Mouse (Mus musculus): ENCODE measurements at regions not wholly inside any gene's neighbourhood (a gene's known extent, or its start where the extent isn't known, plus 50 kb on each side); places are given as distances from the start of the nearest gene placed in this dataset.

DNA sequence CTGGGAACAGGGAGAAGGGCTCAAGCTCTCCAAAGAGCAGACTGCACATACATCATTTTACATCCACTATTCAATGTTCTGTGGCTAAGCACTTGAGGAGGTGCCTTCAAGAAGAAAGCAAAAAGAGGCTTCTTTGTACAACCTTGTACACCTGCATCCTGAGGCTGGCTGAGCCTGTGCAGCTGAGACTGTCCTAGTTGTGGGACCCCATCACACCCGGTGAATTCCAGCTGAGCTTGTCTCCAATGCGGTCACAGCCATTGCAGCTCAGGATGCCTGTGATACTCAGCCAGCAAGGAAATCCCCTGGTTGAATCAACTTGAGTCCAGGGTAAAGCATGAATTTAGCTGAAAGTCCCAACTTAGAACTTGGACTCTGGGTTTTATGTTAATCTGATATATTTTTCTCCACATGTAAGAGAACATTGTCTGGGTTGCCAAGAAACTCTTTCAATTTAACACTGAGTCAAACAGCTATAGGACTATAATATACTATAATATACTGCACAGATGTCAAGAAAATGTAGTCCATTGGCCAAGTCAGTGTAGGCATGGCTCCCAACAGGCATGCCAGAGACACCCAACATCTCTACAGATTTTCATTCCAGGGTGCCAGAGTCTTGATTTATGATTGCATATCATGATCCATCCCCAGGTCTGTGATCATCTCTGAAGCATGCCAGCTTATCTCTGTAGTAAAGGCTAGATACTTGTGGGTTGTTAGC, 599.2 kb downstream of the Pard3 start:
- DNase-seq (ENCODE audit: low spot score), result no peak

DNA sequence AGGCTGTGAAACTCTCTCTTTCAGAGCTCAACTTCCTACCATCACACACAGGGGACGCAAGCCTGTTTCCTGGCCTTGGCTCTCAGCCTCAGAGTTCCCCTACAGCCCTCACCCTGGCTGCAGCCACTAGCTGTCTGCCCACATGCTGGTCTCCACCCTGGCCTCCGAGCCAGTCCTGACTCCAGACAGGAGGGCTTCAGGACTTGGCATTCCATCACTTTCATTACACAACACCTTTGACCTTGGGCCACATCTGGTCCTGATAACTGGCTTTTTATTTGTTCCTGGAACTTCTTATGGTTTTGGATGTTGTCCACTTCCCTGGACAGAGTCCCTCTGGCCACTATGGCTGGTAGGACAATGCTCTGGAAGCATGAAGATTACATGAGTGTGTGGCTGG, 602.9 kb downstream of the Pard3 start:
- DNase-seq (ENCODE audit: low spot score), result no peak

DNA sequence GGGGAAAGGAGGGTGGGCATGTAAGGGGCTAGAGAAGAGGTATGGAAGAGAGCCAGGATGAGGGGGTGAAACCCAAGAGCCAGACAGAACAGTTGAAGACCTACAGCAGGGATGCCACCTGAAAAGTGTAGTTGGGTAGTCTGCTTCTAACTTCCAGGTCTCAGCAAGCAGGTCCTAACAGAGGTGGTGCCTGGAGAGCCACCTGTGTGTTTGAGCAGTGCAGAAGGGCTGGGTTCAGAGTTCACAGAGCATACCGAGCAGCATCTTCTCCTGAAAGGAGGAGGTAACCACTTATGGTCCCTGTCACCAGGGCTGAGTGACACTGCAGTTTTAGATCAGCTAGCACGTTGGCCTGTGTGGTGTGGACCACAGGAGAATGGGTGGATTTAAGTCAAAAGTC, 605.3 kb downstream of the Pard3 start:
- DNase-seq (ENCODE audit: low spot score), result no peak

DNA sequence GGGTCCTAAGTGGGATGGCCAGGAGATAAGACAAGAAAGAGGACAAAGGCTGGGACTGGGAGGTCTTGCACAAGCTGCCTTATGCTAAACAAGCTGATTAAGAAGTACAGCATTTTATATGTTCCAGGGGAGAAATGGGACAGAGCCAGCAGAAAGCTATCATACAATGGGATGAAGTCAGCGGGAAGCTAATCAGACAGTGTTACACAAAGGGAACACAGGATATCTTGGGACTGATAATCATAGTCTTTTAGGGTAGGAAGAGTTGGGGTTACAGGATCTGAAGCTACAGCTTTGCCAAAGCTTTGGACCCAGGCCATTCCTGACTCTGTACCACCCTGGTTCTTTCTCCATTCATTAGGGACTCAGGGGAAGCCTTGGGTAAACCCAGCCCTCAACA, 610.4 kb downstream of the Pard3 start:
- no peak for DNase-seq (ENCODE audit: low spot score)

DNA sequence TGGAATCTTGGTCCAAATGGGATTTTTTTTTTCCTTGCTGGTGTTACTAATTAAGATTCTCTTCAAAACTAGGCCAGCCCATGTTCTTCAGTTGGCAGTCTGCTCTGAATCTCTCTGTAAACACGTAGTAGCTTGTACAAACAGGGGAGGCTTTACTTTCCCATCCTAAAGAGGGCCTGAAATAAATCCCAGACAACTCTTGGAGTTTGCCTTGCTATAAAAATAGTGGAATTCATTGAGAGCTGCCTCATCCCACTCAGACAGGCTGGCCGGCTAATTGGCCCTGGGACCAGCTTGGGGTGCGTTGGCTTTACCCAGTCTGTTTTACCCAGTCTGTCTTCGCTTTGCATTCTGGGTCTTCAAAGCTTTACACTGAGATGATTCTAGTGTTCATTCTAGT, 611.7 kb downstream of the Pard3 start:
- DNase-seq (ENCODE audit: low spot score), result no peak

DNA sequence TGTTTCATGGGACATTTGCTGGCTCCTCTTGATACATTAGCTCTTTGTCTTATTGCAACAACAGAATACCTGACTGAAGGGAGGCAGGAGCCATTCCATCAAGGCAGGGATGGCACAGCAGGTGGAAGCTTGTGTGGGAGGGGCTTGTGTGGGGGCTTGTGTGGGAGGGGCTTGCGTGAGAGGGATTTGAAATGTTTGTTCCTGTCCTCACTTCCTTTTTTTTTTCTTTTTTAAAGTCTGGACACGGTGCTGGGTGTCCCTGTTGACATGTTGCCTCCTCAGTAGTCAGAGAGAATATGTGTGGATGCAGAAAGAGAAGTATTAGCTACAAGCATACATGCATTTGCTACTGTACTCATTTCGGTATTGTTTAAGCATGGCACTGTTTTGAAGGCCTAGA, 616.5 kb downstream of the Pard3 start:
- DNase-seq (ENCODE audit: low spot score), result no peak

DNA sequence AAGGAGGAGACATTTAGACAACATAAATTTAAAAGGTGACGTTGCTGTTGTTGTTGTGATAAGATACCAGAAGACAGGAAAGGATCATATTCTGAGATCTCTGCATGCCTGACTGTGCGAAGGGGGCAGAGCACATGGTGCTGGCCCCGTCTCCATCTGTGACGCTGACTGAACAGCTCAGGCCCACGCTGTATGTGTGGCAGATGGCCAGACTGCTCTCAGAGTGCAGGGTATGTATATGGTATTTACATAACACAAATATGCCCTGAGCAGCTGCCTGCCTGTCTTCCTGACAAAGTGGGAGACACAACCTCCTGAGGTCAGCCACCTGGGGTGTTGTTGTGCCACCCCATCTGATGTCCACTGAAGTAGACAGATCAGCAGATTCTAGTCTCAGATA, 620.5 kb downstream of the Pard3 start:
- DNase-seq (ENCODE audit: low spot score), result no peak

DNA sequence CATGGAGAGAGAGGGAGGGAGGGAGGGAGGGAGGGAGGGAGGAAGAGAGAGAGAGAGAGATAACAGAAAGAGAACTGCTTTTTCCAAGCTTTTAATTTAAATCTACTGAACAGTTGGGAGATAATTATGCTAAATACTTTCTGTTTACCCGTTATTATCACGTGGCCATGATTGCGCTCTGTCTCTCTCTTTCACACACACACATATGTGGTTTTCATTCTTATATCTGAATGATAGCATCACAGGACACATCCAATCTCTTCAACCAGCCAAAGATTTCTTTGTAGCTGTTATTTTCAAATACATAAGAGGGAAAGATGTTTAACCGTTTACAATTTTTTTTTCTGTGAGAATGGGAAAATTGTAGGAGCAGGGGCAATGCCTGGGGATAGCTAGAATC, 627.1 kb downstream of the Pard3 start:
- DNase-seq (ENCODE audit: low spot score), result no peak

DNA sequence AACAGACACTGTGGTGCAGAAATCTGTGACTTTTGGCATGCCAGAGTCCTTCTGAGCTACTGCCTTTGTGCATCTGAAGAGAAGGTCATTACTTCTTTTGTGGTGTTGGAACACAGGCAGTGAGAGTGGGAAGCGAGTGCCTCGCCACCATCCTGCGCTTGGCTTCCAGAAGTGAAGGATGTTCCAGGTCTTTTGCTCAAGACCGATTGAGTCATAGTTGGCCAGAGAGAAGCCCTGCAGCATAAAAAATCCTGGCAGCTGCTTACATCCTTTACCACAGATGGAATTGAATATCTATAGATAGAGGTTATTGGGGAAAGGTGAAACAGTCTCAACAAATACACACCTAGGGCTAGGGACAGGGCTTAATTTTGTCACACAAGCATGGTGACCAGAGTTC, 634.7 kb downstream of the Pard3 start:
- no peak for DNase-seq (ENCODE audit: low spot score)

DNA sequence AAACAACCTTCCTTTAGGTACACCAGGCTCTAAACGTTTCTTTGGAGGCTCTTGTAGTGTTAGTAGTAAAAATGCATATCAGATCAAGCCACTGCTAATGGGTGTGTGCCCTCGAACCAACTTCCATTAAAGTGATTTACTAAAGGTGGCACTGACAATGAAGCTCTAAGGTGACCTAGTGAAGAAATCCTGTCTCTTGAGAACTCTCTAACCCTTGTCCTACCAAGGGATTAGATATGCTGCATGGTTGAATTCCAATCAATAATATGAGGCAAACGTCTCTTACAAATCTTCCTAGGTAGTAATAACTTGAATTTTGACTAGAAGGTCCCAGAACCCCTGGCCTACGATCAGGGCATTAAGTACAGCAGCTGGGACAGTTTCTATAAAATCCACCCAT, 640.7 kb downstream of the Pard3 start:
- no peak for DNase-seq (ENCODE audit: low spot score)

DNA sequence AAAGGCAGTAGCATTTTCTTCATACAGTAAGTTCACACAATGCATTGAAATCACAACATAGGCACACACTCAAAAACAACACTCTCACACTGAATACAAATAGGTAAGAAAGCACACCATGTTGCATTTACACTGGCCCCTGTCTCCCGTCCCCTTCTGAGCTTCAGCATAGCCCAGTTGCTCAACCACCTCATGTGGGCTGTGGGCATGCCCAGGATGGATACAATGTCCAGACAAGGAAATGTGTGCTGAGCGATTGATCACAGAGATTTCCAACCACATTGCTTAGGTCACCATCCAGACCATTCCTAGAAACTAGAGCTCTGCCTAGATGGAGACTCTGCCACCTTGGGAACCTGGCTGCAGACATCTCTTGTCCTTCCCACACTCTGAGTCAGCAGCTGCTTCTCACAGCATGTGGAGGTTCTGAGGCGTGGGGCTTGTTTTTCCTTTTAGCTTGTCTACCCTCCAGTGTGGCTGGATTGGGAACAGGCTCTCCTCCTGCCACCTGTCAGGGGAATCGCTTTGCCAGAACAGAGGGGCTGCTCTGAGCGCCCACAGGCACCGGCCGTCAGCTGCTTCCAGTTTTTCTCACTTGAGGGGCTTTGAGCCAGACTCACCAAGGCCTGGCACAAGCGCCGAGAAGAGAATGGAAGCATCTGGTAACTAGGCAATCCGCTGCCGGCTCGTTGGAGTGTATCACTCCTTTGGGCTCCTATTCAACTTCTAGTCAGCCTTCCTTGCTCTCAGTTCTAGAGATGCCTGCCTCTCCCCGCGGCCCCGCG, 642.5 kb downstream of the Pard3 start:
- DNase-seq (ENCODE audit: low spot score), result no peak

DNA sequence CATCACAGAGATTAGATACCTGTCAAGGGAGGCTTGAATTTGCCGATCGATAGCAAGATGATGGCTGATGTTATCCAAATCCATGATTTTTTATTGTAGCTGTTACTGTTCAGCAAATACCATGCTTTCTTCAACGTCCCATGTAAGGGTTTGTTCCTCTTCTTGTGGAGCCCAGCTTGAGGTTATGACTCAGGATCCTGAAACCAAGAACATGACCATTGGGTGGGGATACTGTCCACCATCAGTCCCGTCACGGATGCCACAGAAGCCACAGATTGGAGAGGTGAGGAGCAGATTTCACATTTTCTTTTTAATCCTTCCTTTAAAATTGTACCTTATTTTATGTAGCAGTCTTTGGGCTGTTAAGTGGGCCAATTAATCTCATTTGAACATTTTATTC, 645.7 kb downstream of the Pard3 start:
- no peak for DNase-seq (ENCODE audit: low spot score)

DNA sequence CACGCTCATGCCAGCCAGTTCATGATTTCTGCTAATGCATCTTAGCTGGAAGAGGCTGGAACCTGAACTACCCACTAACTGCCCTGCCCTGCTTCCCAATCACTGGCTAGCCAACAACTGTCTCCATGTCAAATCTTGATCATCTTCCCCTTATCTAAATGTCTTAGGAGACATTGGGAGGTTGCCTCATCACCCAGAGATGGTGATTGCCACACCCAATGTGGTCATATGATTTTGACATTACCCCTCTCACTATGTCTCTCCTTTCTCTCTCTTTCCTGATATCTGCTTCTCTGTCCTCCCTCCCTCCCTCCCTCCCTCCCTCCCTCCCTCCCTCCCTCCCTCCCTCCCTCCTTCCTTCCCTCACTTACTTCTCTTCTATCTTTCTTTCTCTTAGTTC, 643.3 kb upstream of the Nrp1 start:
- DNase-seq (ENCODE audit: low spot score), result no peak

DNA sequence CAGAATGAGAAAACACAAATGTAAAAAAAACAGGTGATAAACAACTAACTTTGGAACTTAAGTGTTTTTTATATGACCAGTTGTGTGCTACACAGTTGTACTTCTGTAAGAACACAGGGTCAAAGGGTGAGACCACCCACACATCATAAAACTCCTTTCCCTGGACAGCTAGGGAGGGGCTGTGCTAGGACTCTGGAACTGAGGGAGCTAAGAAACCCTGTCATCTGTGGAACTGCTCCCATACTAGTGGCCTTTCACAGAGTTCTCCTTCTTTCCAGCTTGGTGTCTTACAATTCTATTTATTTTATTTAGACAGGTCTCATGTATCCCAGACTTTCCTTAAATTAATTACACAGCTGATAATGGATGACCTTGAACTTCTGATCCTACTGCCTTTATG, 640.4 kb upstream of the Nrp1 start:
- DNase-seq (ENCODE audit: low spot score), result no peak

DNA sequence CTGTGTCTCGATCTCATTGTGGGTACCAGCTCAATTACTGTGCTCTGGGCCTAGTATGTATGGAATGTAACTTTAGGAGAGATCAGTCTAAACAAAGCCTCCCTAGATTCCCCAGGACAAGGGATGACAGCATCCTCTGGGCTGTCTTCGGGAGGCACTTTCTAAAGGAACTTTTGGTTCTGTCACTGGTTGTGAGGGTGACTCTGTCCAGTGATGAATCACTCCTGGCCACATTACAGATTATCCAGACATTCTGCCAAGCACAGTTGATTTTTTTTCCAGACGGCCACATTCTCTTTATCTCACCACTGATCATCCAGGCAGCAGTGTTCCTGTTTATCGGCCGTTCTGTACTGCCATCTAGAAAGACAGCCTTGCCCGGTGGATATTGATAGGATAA, 638.5 kb upstream of the Nrp1 start:
- DNase-seq (ENCODE audit: low spot score), result no peak

DNA sequence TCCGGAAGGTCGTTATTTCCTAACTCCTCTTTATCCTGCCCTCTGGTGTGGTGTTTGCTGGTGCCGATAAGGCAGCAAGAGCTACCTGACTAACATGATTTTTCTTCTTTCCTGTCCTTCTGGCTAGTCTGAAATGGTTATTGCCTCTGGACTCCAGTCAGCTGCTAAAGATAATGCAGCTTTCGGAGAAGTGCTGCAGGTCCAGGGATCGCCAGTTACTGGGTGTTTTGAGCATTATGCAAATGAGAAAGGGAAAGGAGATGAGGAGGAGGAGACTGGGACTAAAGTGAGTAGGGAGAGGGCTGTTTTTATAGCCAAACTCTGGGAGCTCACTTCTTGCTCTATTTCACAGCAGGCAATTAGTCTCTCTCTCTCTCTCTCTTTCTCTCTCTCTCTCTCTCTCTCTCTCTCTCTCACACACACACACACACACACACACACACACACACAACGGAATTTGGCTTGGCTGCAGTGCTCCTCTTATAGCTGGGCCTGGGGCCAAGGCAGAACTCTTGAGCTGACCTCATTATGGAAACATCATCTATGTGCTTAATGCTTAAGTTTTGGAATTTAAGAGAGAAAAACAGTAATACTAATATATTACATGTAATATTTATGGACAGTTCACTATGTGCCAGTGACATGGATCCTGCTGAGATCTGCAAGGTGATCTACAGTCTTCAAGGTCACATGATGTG, 637.7 kb upstream of the Nrp1 start:
- DNase-seq (ENCODE audit: low spot score), result no peak

DNA sequence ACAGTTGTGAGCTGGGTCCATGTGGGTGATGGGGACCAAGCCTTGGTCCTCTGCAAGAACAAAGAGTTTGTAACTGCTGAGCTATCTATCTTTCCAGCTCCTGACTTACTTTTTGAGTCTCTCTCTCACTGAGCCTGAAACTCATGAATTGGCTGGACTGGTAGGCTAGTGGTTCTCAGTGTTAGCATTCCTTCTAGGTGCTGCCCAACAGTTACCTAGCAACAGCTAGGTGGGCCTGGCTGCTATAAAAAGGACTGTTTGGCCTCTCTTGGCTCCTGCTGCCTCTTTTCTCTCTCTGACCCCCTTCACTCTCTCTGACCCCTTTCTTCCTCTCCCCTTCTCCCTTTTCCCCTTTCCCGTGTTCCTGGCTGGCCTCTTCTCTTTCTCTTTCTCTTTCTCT, 636.8 kb upstream of the Nrp1 start:
- DNase-seq (ENCODE audit: low spot score), result no peak

DNA sequence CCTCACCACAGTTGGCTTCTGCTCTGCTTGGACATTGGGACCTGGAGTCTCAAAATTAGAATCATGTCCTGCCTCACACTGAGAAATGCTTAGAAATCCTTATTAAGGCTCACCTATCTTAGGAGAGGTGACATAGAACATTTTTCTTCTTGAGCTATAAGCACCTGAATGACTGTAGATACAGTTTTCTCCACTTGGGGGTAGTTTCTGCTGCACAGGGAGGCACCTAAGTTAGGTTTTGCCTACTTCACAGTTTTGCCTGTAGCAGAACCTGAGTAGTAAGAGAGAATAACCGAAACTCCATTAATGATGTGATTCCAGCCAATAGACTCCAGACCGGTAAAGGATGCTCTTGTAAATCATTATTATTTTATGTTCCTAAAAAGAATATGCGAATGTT, 624.3 kb upstream of the Nrp1 start:
- no peak for DNase-seq (ENCODE audit: low spot score)

DNA sequence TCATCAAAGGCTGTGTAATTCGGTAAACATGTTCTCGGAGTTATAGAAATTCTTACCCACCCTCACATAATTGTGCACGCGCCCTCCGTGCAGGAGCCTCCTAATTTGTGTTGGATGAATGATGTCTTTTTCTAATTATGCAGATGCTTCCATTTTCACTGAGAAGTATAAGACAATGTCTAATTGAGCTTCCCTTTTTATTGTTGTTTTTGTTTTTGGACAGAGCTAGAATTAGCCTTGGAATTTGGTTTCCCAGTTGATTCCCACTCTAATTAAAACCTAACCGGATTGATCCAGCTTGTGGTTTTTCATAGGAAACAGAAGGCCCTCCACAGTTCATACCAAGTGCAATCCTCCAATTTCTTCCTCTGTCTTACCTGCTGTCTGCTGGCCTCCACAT, 616.2 kb upstream of the Nrp1 start:
- no peak for DNase-seq (ENCODE audit: low spot score)

DNA sequence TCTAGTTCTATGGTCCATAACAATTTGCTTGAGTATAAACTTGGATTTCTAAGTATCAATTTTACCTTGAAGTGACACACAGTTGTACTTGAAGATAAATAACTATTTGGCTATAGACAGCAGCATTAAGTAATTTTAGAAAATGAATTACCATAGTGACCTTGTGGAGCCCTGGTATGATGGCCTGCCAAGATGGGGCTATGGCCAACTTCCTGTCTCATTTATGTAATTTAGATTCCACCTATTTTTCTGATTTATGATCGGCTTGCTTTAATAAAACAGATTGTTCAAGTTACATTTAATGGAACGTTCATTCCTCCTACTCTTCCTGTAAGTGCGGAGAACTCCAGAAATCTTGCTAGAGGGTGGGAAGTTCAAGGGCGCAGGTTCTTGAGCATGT, 613.2 kb upstream of the Nrp1 start:
- no peak for DNase-seq (ENCODE audit: low spot score)

DNA sequence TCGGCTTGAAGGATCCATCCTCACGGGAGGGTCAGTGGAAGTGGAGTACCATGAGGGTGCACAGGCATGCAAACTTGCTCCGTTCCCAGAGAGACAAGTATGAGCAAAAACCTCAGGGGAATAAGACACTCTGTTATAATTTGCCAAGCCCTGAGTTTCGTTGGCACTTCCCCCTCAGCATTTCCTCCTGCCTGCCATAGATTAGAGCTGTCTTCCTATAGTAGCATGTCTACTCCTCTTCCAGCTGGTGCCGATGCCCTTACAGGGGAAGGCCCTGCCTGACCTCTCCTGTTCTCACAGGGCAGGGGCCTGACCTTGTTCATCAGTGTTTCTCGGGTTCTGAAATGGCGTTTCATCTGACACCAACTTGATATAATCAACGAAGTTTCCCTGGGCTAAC, 611.9 kb upstream of the Nrp1 start:
- no peak for DNase-seq (ENCODE audit: low spot score)

DNA sequence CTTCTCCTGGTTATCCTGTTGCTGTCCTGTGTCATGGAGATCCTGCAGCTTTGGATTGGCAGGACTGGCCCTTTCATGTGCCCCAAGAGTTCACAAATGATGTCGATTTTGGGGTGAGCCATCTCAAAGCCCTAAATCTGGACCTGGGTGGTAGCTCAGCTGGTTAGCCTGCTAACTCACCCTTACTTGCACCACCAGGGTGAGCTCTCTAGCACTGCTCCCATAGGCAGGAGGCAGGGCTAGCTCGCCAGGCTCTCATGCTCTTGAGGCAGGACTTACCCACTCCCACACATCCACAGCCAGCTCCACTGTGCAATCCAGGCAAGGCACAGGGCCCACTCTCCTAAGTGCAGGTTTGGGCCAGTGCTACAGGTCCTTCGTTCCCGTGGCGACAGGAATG, 605.5 kb upstream of the Nrp1 start:
- no peak for DNase-seq (ENCODE audit: low spot score)

DNA sequence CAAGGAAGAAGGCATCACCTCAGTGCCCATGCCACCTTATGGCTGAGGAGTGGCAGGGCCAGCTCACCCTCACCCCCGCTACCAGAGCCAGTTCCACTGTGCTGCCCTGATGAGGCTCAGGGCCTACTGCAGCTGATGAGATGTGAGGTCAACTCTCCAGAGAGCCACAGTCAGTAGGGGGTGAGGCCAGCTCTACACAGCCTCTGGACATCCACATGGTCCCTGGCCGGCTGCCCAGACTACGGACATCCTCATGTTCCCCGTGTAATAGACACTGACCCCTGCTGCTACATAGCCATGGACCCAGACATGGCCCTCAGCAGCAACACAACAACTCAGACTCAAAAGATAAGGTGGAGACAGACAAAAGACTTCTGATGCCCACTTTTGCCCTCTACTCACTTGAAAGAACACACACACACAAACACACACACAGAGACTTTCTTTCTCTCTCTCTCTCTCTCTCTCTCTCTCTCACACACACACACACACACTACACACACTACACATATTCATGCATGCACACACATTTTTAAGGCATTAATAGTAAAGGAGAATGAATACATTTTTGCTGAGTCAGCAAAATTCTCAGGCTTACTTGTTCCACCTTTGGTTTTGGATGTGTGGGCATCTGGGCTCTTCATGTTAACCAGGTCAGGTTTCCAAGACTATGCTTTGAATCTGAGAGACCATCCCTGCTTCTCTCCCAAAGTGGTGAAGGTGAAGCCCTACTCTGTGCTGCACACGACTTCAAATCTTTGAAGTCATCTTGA, 604.4 kb upstream of the Nrp1 start:
- no peak for DNase-seq (ENCODE audit: low spot score)
